ENCODE assay signal across 8 mouse cellular contexts in genomic region chr7:132551351-132552126, GRCm38 (mm10). TPM values are rescaled to one million over a fixed set of nuclear protein-coding genes. Genes with fewer than 3 reads are reported as not detected.
DNase-seq lines count a peak whose midpoint lies in the region; ATAC-seq and TF ChIP-seq lines count a peak whose summit lies in the region.

No protein-coding gene starts in this region.

- H3K27me3 ChIP-seq in heart, embryonic 15.5 days, result 0 out of 2 replicates have a peak, but pooled peaks cover 4% of the 10 kb centered on the region
- no peaks in the 10 kb centered on the region for H3K27me3 ChIP-seq in liver, embryonic 14.5 days (ENCODE audit: control insufficient read depth, insufficient read depth, low read length)
- no peaks in the 10 kb centered on the region for H3K27me3 ChIP-seq in neural tube, embryonic 11.5 days (ENCODE audit: control insufficient read depth, insufficient read depth, low read length)
- no peaks in the 10 kb centered on the region for H3K27me3 ChIP-seq in stomach, postnatal 0 days (ENCODE audit: control insufficient read depth, insufficient read depth, low read length)

- under 1% methylated on average over 27 of the region's 27 CpGs for WGBS in heart, embryonic 15.5 days
- 1% methylated on average over 27 of the region's 27 CpGs for WGBS in liver, embryonic 14.5 days (ENCODE audit: insufficient replicate concordance)
- 2% methylated on average over 27 of the region's 27 CpGs for WGBS in neural tube, embryonic 11.5 days
- 3% methylated on average over 27 of the region's 27 CpGs for WGBS in stomach, postnatal 0 days

- TF ChIP-seq EP300 in liver, embryonic 14.5 days (IDR thresholded peaks at IDR 0.05; ENCODE audit: low read depth), result no peak
- TF ChIP-seq EP300 in stomach, postnatal 0 days (optimal IDR thresholded peaks at IDR 0.05), result no peak

- 0 out of 2 replicates have a peak, but pooled peaks cover 4% of the 10 kb centered on the region for H3K4me1 ChIP-seq in brown adipose tissue, adult 24 weeks (ENCODE audit: control insufficient read depth, insufficient read depth, insufficient read length, low read length)
- no peaks in the 10 kb centered on the region; the same call in 1 of the 2 replicates for H3K4me1 ChIP-seq in heart, embryonic 15.5 days (replicated peaks)
- H3K4me1 ChIP-seq in liver, embryonic 14.5 days (replicated peaks; ENCODE audit: control insufficient read depth in 2 of 2, insufficient read depth in 2 of 2, low read length in 1 of 2), result peaks cover 0 to 2% of the 10 kb centered on the region in 2 experiments; a peak in 2 of 4 replicates
- H3K4me1 ChIP-seq in neural tube, embryonic 11.5 days (ENCODE audit: control insufficient read depth, insufficient read depth, low read length), result no peaks in the 10 kb centered on the region
- no peaks in the 10 kb centered on the region for H3K4me1 ChIP-seq in stomach, postnatal 0 days (replicated peaks; ENCODE audit: control insufficient read depth, insufficient read depth)

- peaks cover under 1% of the 10 kb centered on the region; the same call in 1 of the 2 replicates for H3K36me3 ChIP-seq in heart, embryonic 15.5 days
- no peaks in the 10 kb centered on the region for H3K36me3 ChIP-seq in liver, embryonic 14.5 days (replicated peaks; ENCODE audit: control insufficient read depth, insufficient read depth, low read depth)
- H3K36me3 ChIP-seq in neural tube, embryonic 11.5 days (ENCODE audit: control insufficient read depth, insufficient read depth, low read length), result no peaks in the 10 kb centered on the region
- H3K36me3 ChIP-seq in stomach, postnatal 0 days (ENCODE audit: control insufficient read depth, insufficient read depth, low read length), result no peaks in the 10 kb centered on the region

- H3K9ac ChIP-seq in heart, embryonic 15.5 days, result peak overlapping the region; percentile 63
- H3K9ac ChIP-seq in liver, embryonic 14.5 days (replicated peaks), result peak overlapping the region; percentile 38
- peak overlapping the region; percentile 56 for H3K9ac ChIP-seq in neural tube, embryonic 11.5 days (ENCODE audit: low read length)
- H3K9ac ChIP-seq in stomach, postnatal 0 days (ENCODE audit: low read length), result peak overlapping the region; percentile 59; the same call in 1 of the 2 replicates

- ATAC-seq in heart, embryonic 15.5 days (replicated peaks; ENCODE audit: insufficient number of reproducible peaks, insufficient read depth, low FRiP score, low read depth), result peak; percentile 94
- ATAC-seq in liver, embryonic 14.5 days (ENCODE audit: insufficient read depth), result peak; percentile 96
- ATAC-seq in neural tube, embryonic 11.5 days (ENCODE audit: insufficient read depth, low FRiP score, low TSS enrichment), result peak; percentile 92
- ATAC-seq in stomach, postnatal 0 days (ENCODE audit: low FRiP score, low TSS enrichment), result peak; percentile 96

- TF ChIP-seq CTCF in liver, embryonic 14.5 days (IDR thresholded peaks at IDR 0.05; ENCODE audit: low read depth), result peak; percentile 97
- peak; percentile 98 for TF ChIP-seq CTCF in stomach, postnatal 0 days (IDR thresholded peaks at IDR 0.05; ENCODE audit: low read depth)

- no peaks in the 10 kb centered on the region for H3K9me3 ChIP-seq in heart, embryonic 15.5 days (replicated peaks)
- no peaks in the 10 kb centered on the region for H3K9me3 ChIP-seq in liver, embryonic 14.5 days (ENCODE audit: control insufficient read depth, low read length)
- H3K9me3 ChIP-seq in neural tube, embryonic 11.5 days (ENCODE audit: control insufficient read depth, low read length), result no peaks in the 10 kb centered on the region
- no peaks in the 10 kb centered on the region for H3K9me3 ChIP-seq in stomach, postnatal 0 days (ENCODE audit: control insufficient read depth, low read length)

- H3K4me2 ChIP-seq in heart, embryonic 15.5 days, result peak overlapping the region; percentile 94
- H3K4me2 ChIP-seq in liver, embryonic 14.5 days (ENCODE audit: low read depth), result peak overlapping the region; percentile 80
- H3K4me2 ChIP-seq in neural tube, embryonic 11.5 days (ENCODE audit: low read depth), result peak overlapping the region; percentile 82
- peak overlapping the region; percentile 86 for H3K4me2 ChIP-seq in stomach, postnatal 0 days (replicated peaks; ENCODE audit: low read depth)

- H3K27ac ChIP-seq in brown adipose tissue, adult 24 weeks (replicated peaks; ENCODE audit: low read depth, low read length), result no peak overlapping the region
- H3K27ac ChIP-seq in heart, embryonic 15.5 days, result peak overlapping the region; percentile 47
- H3K27ac ChIP-seq in liver, embryonic 14.5 days, result no peak overlapping the region
- no peak overlapping the region for H3K27ac ChIP-seq in neural tube, embryonic 11.5 days (ENCODE audit: low read depth, low read length)
- H3K27ac ChIP-seq in stomach, postnatal 0 days (replicated peaks), result no peak overlapping the region

- peak; percentile 97 for DNase-seq in CD4-positive, CD25-positive, alpha-beta regulatory T cell, adult 2 months (ENCODE audit: low read depth, low spot score)
- peak; percentile 90 for DNase-seq in fibroblast of lung, adult 2 months (ENCODE audit: low read depth)
- peak; percentile 97 to 99 for DNase-seq in kidney, postnatal 25 days
- peak; percentile 72 to 82 (median 80) for DNase-seq in liver, embryonic 14.5 days (ENCODE audit: low read depth in 3 of 3, low spot score in 3 of 3)
- DNase-seq in neural tube, embryonic 11.5 days (ENCODE audit: low spot score), result peak; percentile 96
- DNase-seq in stomach, postnatal 0 days (ENCODE audit: low spot score), result peak; percentile 96

- peak overlapping the region; percentile 57 for H3K4me3 ChIP-seq in brown adipose tissue, adult 24 weeks (ENCODE audit: insufficient read depth, low read depth, low read length)
- H3K4me3 ChIP-seq in heart, embryonic 15.5 days, result peak overlapping the region; percentile 61
- peak overlapping the region; percentile 48 to 66 for H3K4me3 ChIP-seq in liver, embryonic 14.5 days (ENCODE audit: insufficient read depth in 1 of 2, low read depth in 2 of 2, low read length in 2 of 2)
- H3K4me3 ChIP-seq in neural tube, embryonic 11.5 days (ENCODE audit: low read depth, low read length), result peak overlapping the region; percentile 46
- peak overlapping the region; percentile 45 for H3K4me3 ChIP-seq in stomach, postnatal 0 days (ENCODE audit: low read depth, low read length)

RNA-seq across cellular contexts. Expression of gene Oat, which starts 24.7 kb away (rescaled TPM):
- 50.3 and 75.2 TPM in 2 replicates for polyA plus RNA-seq in brown adipose tissue, adult 24 weeks (2012; ENCODE audit: insufficient read depth, insufficient read length, missing spikeins)
- 186 and 207 TPM in 2 replicates for polyA plus RNA-seq in heart, embryonic 15.5 days (2015; fragmentation: Nextera tagmentation; extraction: Ambion mirVana)
- polyA plus RNA-seq in liver, embryonic 14.5 days (2012; rRNA removed), result 28.2 and 37.8 TPM in 2 replicates
- polyA plus RNA-seq in liver, embryonic 14.5 days (2014; fragmentation: Nextera tagmentation; extraction: Ambion mirVana), result 70.6 and 79.6 TPM in 2 replicates
- 137 and 145 TPM in 2 replicates for polyA plus RNA-seq in neural tube, embryonic 11.5 days (2014; fragmentation: Nextera tagmentation; extraction: Ambion mirVana)
- 139 and 155 TPM in 2 replicates for polyA plus RNA-seq in stomach, postnatal 0 days (2015; fragmentation: Nextera tagmentation; extraction: Ambion mirVana)

RNA-seq across cellular contexts. Expression of gene Nkx1-2, which starts 47.9 kb away (rescaled TPM):
- polyA plus RNA-seq in brown adipose tissue, adult 24 weeks (2012; ENCODE audit: insufficient read depth, insufficient read length, missing spikeins), result not detected in 2 replicates
- not detected in 2 replicates for polyA plus RNA-seq in heart, embryonic 15.5 days (2015; fragmentation: Nextera tagmentation; extraction: Ambion mirVana)
- 0.01 TPM in 1 of 2 replicates, not detected in the other for polyA plus RNA-seq in liver, embryonic 14.5 days (2012; rRNA removed)
- polyA plus RNA-seq in liver, embryonic 14.5 days (2014; fragmentation: Nextera tagmentation; extraction: Ambion mirVana), result not detected in 2 replicates
- polyA plus RNA-seq in neural tube, embryonic 11.5 days (2014; fragmentation: Nextera tagmentation; extraction: Ambion mirVana), result 1.3 and 1.4 TPM in 2 replicates
- not detected in 2 replicates for polyA plus RNA-seq in stomach, postnatal 0 days (2015; fragmentation: Nextera tagmentation; extraction: Ambion mirVana)

RNA-seq across cellular contexts. Expression of gene Lhpp, which starts 58.9 kb away (rescaled TPM):
- polyA plus RNA-seq in brown adipose tissue, adult 24 weeks (2012; ENCODE audit: insufficient read depth, insufficient read length, missing spikeins), result 11.1 and 13.9 TPM in 2 replicates
- 21.3 and 22.6 TPM in 2 replicates for polyA plus RNA-seq in heart, embryonic 15.5 days (2015; fragmentation: Nextera tagmentation; extraction: Ambion mirVana)
- polyA plus RNA-seq in liver, embryonic 14.5 days (2012; rRNA removed), result 5.5 and 5.6 TPM in 2 replicates
- 6.0 and 6.3 TPM in 2 replicates for polyA plus RNA-seq in liver, embryonic 14.5 days (2014; fragmentation: Nextera tagmentation; extraction: Ambion mirVana)
- polyA plus RNA-seq in neural tube, embryonic 11.5 days (2014; fragmentation: Nextera tagmentation; extraction: Ambion mirVana), result 24.7 and 26.4 TPM in 2 replicates
- polyA plus RNA-seq in stomach, postnatal 0 days (2015; fragmentation: Nextera tagmentation; extraction: Ambion mirVana), result 8.0 and 9.3 TPM in 2 replicates
